Mouse (Mus musculus) kidney, adult 2 months (tissue): ENCODE measurements at regions not wholly inside any gene's neighbourhood (a gene's known extent, or its start where the extent isn't known, plus 50 kb on each side); places are given as distances from the start of the nearest gene placed in this dataset.

ENCODE experiments used
- CTCF ChIP-seq: fragments of 200-500 bp; conservative IDR thresholded peaks from 2 replicates; pipeline ENCODE4 v1.5.1; 2011; ENCODE audit warnings: low read depth, mild to moderate bottlenecking, control low read depth, low read length, moderate library complexity, mixed read lengths; ENCODE audit not compliant: insufficient read depth, insufficient read length
- POLR2A ChIP-seq: fragments of 200-500 bp; IDR thresholded peaks from one replicate; pipeline ENCODE4 v1.6.1; 2011; ENCODE audit warnings: low read depth, low read length, control low read depth

GRCm38 (mm10) chr12:38975508-38975907 is 196.3 kb downstream of the Etv1 start:
- TF ChIP-seq POLR2A: no peak
- no peak for TF ChIP-seq CTCF
